Mouse (Mus musculus) embryonic facial prominence, embryonic 10.5 days (tissue): ENCODE measurements around the gene Ifi206. TPM values are rescaled to one million over a fixed set of nuclear protein-coding genes. Genes with fewer than 3 reads are reported as not detected.
"Not testable (repeated sequence)": the region's sequence is repeated elsewhere in the genome, so short reads cannot be mapped to it uniquely, and the experiment has no call there.

Experiments
- DNase-seq: peaks from one replicate; pipeline ENCODE4 v3.0.0-alpha.2; 2017; ENCODE audit warnings: low spot score
- H3K27ac ChIP-seq: fragments of 300-500 bp; sonication (generic); replicated peaks from 2 replicates; pipeline ENCODE4 v1.5.1; 2016; ENCODE audit warnings: mild to moderate bottlenecking
- H3K27me3 ChIP-seq: fragments of 300-500 bp; sonication (generic); replicated peaks from 2 replicates; pipeline ENCODE4 v1.6.1; 2016; ENCODE audit warnings: low read depth, mild to moderate bottlenecking; ENCODE audit not compliant: poor library complexity, severe bottlenecking
- H3K36me3 ChIP-seq: fragments of 300-500 bp; sonication (generic); replicated peaks from 2 replicates; pipeline ENCODE4 v1.6.1; 2016; ENCODE audit warnings: mild to moderate bottlenecking, moderate library complexity
- H3K4me1 ChIP-seq: fragments of 300-500 bp; sonication (generic); 2 replicates; pipeline ENCODE4 v1.6.1; 2016
- H3K4me3 ChIP-seq: fragments of 300-500 bp; sonication (generic); 2 replicates; pipeline ENCODE4 v1.5.1; 2016; ENCODE audit warnings: mild to moderate bottlenecking, moderate library complexity
- H3K9me3 ChIP-seq: fragments of 300-500 bp; sonication (generic); 2 replicates; pipeline ENCODE4 v1.6.1; 2016; ENCODE audit warnings: mild to moderate bottlenecking
- WGBS: fragments of 180-500 bp; shearing (Covaris S2); methylation state at CpG from one replicate; pipeline ENCODE4 v1.1.7; 2016; 5-methylcytosine and 5-hydroxymethylcytosine counted together
- polyA plus RNA-seq: library from polyadenylated mRNA; unstranded; fragments of >200 nt; fragmentation: Nextera tagmentation; extraction: Ambion mirVana; gene quantifications from 2 replicates; pipeline ENCODE4 v1.2.1, GENCODE M21; 2016

The Ifi206 gene
- polyA plus RNA-seq: not detected in 2 replicates

GRCm38 (mm10) chr1:173490812-173491480 is at the start of gene Ifi206:
TSS of gene Ifi206 (minus strand) at chr1:173491041.
- WGBS: 76% methylated on average over 3 of the region's 3 CpGs
- not testable (repeated sequence) for H3K27ac ChIP-seq, DNase-seq, H3K4me1 ChIP-seq, H3K9me3 ChIP-seq, H3K36me3 ChIP-seq, H3K27me3 ChIP-seq, H3K4me3 ChIP-seq

- H3K36me3 ChIP-seq, H3K27me3 ChIP-seq, H3K27ac ChIP-seq, H3K9me3 ChIP-seq, H3K4me3 ChIP-seq, DNase-seq, H3K4me1 ChIP-seq: not testable (repeated sequence)
- WGBS: 91% methylated on average over 3 of the region's 3 CpGs
These were observed 45.0 kb upstream of the Ifi206 start, which contains the start of gene Ifi214 for GRCm38 (mm10) chr1:173535791-173536190. TSS of gene Ifi214 (minus strand) at chr1:173535957.

DNA sequence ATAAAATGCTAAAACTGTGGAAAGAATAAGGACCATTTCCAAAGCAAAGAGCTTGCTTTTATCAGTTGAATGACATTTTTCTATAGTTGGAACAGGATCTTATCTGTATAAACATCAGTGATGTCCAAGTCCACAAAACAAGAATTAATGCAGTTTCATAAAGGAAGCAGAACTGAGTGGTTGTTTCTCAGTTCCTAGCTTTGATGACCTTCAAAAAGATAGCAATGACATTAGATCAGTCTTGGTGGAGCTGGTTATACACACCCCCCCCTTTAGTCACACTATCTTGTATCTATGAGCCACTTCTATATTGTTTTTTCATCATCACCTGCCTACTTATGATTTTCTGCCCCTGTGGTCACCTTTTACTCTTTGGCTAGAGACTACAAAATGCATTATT is 30.6 kb upstream of the Ifi206 start:
- Histone ChIP-seq H3K36me3 (no peaks in the 10 kb centered on the region), H3K9me3 (no peaks in the 10 kb centered on the region), H3K4me1 (no peaks in the 10 kb centered on the region), H3K27me3 (no peaks in the 10 kb centered on the region), H3K27ac (no peak overlapping the region), H3K4me3 (no peak overlapping the region)
- no peak for DNase-seq

- H3K27me3 ChIP-seq, H3K4me1 ChIP-seq, H3K4me3 ChIP-seq, H3K27ac ChIP-seq, H3K36me3 ChIP-seq, H3K9me3 ChIP-seq, DNase-seq: not testable (repeated sequence)
- 96% methylated on average over 2 of the region's 2 CpGs for WGBS
These were observed 19.8 kb upstream of the Ifi206 start for GRCm38 (mm10) chr1:173510595-173510994.

- not testable (repeated sequence) for H3K9me3 ChIP-seq, H3K4me1 ChIP-seq, H3K27me3 ChIP-seq, DNase-seq, H3K4me3 ChIP-seq, H3K27ac ChIP-seq, H3K36me3 ChIP-seq
These were observed 642 bp upstream of the Ifi206 start for GRCm38 (mm10) chr1:173491483-173491882.

DNA sequence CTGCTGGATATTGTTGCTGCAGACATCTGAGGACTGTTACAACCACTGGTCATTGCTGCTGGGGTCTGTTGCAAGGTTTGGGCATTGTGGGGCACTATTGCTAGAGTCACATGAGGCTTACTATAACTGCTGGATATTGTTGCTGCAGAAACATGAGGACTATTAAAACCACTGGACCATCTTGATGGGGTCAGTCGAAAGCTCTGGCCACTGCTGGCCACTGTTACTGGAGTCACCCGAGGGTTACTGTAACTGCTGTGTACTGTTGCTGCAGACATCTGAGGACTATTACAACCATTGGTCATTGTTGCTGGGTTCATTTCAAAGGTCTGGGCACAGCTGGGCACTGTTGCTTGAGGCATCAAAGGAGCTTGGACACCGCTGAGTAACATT is 9.7 kb downstream of the Ifi206 start:
- H3K4me3 ChIP-seq, DNase-seq: not testable (repeated sequence)
- WGBS: 86% methylated on average over 3 of the region's 3 CpGs

GRCm38 (mm10) chr1:173480399-173481181 is 10.3 kb downstream of the Ifi206 start:
- DNase-seq, H3K4me3 ChIP-seq, H3K27me3 ChIP-seq, H3K9me3 ChIP-seq, H3K27ac ChIP-seq, H3K36me3 ChIP-seq, H3K4me1 ChIP-seq: not testable (repeated sequence)
- 86% methylated on average over 5 of the region's 5 CpGs for WGBS

More for the DNA sequence above, 9.7 kb downstream of the Ifi206 start:
- not testable (repeated sequence) for H3K27ac ChIP-seq, H3K27me3 ChIP-seq, H3K9me3 ChIP-seq, H3K36me3 ChIP-seq, H3K4me1 ChIP-seq

GRCm38 (mm10) chr1:173456761-173457160 is 34.1 kb downstream of the Ifi206 start:
- 92% methylated on average over 5 of the region's 5 CpGs for WGBS
- H3K27ac ChIP-seq: no peak overlapping the region

DNA sequence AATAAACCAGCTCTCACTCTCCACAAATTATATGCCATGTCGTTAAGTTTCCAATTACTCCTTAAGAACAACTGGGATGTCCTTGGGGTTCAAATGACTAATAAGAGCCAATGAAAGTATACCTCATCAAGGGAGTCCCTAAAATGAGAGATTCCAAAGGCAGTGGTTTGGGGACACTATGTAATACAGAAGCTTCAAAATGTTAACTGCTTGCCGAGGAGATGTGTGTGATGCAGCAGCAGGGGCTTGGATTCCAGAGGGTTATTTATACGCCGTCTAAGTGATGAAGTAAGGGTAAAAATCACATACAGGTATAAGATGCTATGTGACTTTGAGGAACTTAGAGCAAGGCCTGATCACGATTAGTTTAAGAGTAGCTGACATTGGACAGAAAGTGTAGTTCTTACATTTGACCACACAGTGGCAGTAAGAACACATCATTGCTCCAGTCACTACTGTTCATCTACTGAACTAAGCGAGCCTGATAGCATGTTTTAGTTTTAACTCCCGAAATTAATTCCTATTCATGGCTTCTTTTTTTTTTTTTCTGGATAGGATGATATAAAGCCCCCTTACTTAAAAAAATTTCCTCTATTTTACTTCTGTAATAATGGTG is 34.6 kb downstream of the Ifi206 start:
- DNase-seq: no peak
- no peak overlapping the region for H3K27ac ChIP-seq

More at GRCm38 (mm10) chr1:173456761-173457160, 34.1 kb downstream of the Ifi206 start:
- no peaks in the 10 kb centered on the region for H3K9me3 ChIP-seq
- DNase-seq: no peak
- no peak overlapping the region for H3K4me3 ChIP-seq
- no peaks in the 10 kb centered on the region for H3K36me3 ChIP-seq
- H3K4me1 ChIP-seq: no peaks in the 10 kb centered on the region
- no peaks in the 10 kb centered on the region for H3K27me3 ChIP-seq

DNA sequence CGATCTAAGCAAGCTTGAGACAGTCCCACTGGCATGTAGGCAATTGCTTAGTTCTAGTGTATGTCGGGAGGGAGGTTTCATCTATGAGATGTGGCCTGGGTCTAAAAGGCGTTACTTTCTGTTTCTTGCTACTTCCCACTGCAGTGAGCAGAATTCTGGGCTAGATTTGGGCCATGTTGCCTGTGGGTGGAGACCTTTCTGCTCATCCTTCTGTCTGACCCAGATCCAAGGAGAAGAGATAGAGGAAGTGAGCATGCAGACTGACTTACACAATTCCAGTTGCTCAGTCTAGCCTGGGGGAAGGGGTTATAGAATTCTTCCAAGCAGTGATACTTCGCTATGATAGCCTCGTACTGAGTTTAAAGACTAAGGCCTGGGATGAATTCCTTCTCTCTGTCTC is 39.2 kb downstream of the Ifi206 start:
- Histone ChIP-seq H3K36me3 (no peaks in the 10 kb centered on the region), H3K27ac (no peak overlapping the region), H3K27me3 (no peaks in the 10 kb centered on the region), H3K9me3 (no peaks in the 10 kb centered on the region), H3K4me1 (no peaks in the 10 kb centered on the region), H3K4me3 (no peak overlapping the region)
- 86% methylated on average over 5 of the region's 5 CpGs for WGBS
- DNase-seq: no peak

More for the DNA sequence above, 34.6 kb downstream of the Ifi206 start:
- no peaks in the 10 kb centered on the region for H3K36me3 ChIP-seq
- H3K9me3 ChIP-seq: no peaks in the 10 kb centered on the region
- H3K4me1 ChIP-seq: no peaks in the 10 kb centered on the region
- H3K27me3 ChIP-seq: no peaks in the 10 kb centered on the region
- WGBS: 63% methylated on average over 7 of the region's 7 CpGs
- no peak overlapping the region for H3K4me3 ChIP-seq

DNA sequence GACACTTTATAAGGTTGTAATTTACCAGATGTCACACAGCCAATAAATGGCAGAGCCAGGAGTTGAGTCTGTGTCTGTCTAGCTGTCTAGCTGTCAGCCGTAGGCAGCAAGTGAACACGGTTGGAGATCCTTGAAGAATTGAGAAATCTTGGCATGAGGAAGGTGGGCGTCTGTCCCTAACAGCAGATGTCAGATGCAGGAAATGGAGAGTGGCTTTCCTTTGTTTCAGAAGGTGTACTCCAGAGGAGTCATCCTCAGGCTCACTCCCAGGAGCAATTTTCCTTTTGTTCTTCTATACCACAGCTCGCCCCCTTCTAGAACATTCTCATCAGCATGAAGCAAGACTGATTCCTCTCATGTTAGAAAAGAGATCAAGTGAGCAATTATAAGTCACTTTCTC is 40.2 kb downstream of the Ifi206 start:
- H3K27ac ChIP-seq: no peak overlapping the region
- 88% methylated on average over 4 of the region's 4 CpGs for WGBS
- H3K27me3 ChIP-seq: no peaks in the 10 kb centered on the region
- H3K9me3 ChIP-seq: no peaks in the 10 kb centered on the region
- DNase-seq: no peak
- H3K4me1 ChIP-seq: no peaks in the 10 kb centered on the region
- no peaks in the 10 kb centered on the region for H3K36me3 ChIP-seq
- no peak overlapping the region for H3K4me3 ChIP-seq

GRCm38 (mm10) chr1:173447067-173447466 is 43.8 kb downstream of the Ifi206 start:
- Histone ChIP-seq H3K4me3 (no peak overlapping the region), H3K9me3 (no peaks in the 10 kb centered on the region), H3K4me1 (no peaks in the 10 kb centered on the region), H3K27me3 (no peaks in the 10 kb centered on the region), H3K36me3 (no peaks in the 10 kb centered on the region), H3K27ac (no peak overlapping the region)
- WGBS: 83% methylated on average over 4 of the region's 4 CpGs
- no peak for DNase-seq

- H3K4me3 ChIP-seq: no peak overlapping the region
- no peaks in the 10 kb centered on the region for H3K9me3 ChIP-seq
- H3K27me3 ChIP-seq: no peaks in the 10 kb centered on the region
- H3K36me3 ChIP-seq: no peaks in the 10 kb centered on the region
- no peak overlapping the region for H3K27ac ChIP-seq
- WGBS: 88% methylated on average over 1 of the region's 1 CpGs
- DNase-seq: no peak
- no peaks in the 10 kb centered on the region for H3K4me1 ChIP-seq
These were observed 47.8 kb downstream of the Ifi206 start for GRCm38 (mm10) chr1:173443061-173443460.
